19 mouse cellular contexts compared by ENCODE assay signal in genomic region chr11:5437646-5438045, GRCm38 (mm10). TPM values are rescaled to one million over a fixed set of nuclear protein-coding genes. Genes with fewer than 3 reads are reported as not detected.
A peak's percentile ranks its signal among the peaks of the same experiment; 100 is the strongest.
DNase-seq lines count a peak whose midpoint lies in the region; ATAC-seq and TF ChIP-seq lines count a peak whose summit lies in the region.
"Had no signal": no experiment of that assay in that cellular context is flagged by ENCODE, and none has a peak within 500 bp of the region (broad histone marks: within the 10 kb centered on the region; RNA-seq: fewer than 3 reads in every experiment).

No protein-coding gene starts in this region.

- TF ChIP-seq EP300 in heart, adult 2 months (IDR thresholded peaks at IDR 0.05; ENCODE audit: insufficient read depth, low read depth, low read length): no peak

- H3K9ac ChIP-seq in heart, embryonic 14.5 days (ENCODE audit: low read length): 0 out of 2 replicates have a peak overlapping the region, but pooled peaks have one; percentile 27
- H3K9ac ChIP-seq in heart, adult 2 months (ENCODE audit: low read depth, low read length): no peak overlapping the region
- H3K9ac ChIP-seq in lung, embryonic 14.5 days: 0 out of 2 replicates have a peak overlapping the region, but pooled peaks have one; percentile 1
- H3K9ac ChIP-seq: hindbrain, embryonic 15.5 days; kidney, embryonic 15.5 days; limb, embryonic 12.5 days; liver, embryonic 14.5 days; midbrain, embryonic 12.5 days had no signal

- H3K27me3 ChIP-seq in heart, embryonic 14.5 days (ENCODE audit: control insufficient read depth, insufficient read depth, low read length): no peaks in the 10 kb centered on the region
- 0 out of 2 replicates have a peak, but pooled peaks cover 1% of the 10 kb centered on the region for H3K27me3 ChIP-seq in heart, adult 2 months (ENCODE audit: control insufficient read depth, insufficient read depth, low read length)
- no peaks in the 10 kb centered on the region for H3K27me3 ChIP-seq in lung, embryonic 14.5 days (ENCODE audit: insufficient read depth, low read length)
- H3K27me3 ChIP-seq: hindbrain, embryonic 15.5 days; kidney, embryonic 15.5 days; limb, embryonic 12.5 days; midbrain, embryonic 12.5 days had no signal

- no peak overlapping the region for H3K4me3 ChIP-seq in heart, embryonic 14.5 days (ENCODE audit: control insufficient read depth in 1 of 2, insufficient read depth in 1 of 2, low read depth in 1 of 2, low read length in 2 of 2)
- H3K4me3 ChIP-seq in heart, adult 2 months: no peak overlapping the region
- H3K4me3 ChIP-seq in lung, embryonic 14.5 days (ENCODE audit: low read depth, low read length): no peak overlapping the region
- H3K4me3 ChIP-seq: forebrain, embryonic 10.5 days; hindbrain, embryonic 15.5 days; kidney, embryonic 15.5 days; limb, embryonic 12.5 days; midbrain, embryonic 12.5 days had no signal

- peak overlapping the region; percentile 28 to 63 for H3K27ac ChIP-seq in heart, embryonic 14.5 days (replicated peaks in 1 of 2; ENCODE audit: control insufficient read depth in 1 of 2, insufficient read depth in 1 of 2, low read depth in 2 of 2, low read length in 2 of 2)
- H3K27ac ChIP-seq in heart, adult 2 months: no peak overlapping the region
- H3K27ac ChIP-seq in lung, embryonic 14.5 days (ENCODE audit: low read depth): peak overlapping the region; percentile 75; the same call in 1 of the 2 replicates
- H3K27ac ChIP-seq: forebrain, embryonic 10.5 days; hindbrain, embryonic 15.5 days; kidney, embryonic 15.5 days; limb, embryonic 12.5 days; liver, embryonic 14.5 days; midbrain, embryonic 12.5 days had no signal

- peaks cover 3% of the 10 kb centered on the region for H3K79me2 ChIP-seq in heart, adult 2 months (replicated peaks; ENCODE audit: control insufficient read depth, insufficient read depth, low read length)

- 35% methylated on average over 2 of the region's 2 CpGs for WGBS in heart, embryonic 14.5 days
- WGBS in heart, adult 2 months: 64% methylated on average over 2 of the region's 2 CpGs
- WGBS in lung, embryonic 14.5 days: 40% methylated on average over 2 of the region's 2 CpGs

- H3K4me2 ChIP-seq in heart, embryonic 14.5 days (ENCODE audit: low read length): peak overlapping the region; percentile 5; the same call in 1 of the 2 replicates
- no peak overlapping the region; the same call in 1 of the 2 replicates for H3K4me2 ChIP-seq in lung, embryonic 14.5 days
- H3K4me2 ChIP-seq: hindbrain, embryonic 15.5 days; kidney, embryonic 15.5 days; limb, embryonic 12.5 days; midbrain, embryonic 12.5 days had no signal

- TF ChIP-seq CTCF in heart, adult 2 months (IDR thresholded peaks at IDR 0.05): no peak
- no peak for TF ChIP-seq CTCF in lung, embryonic 14.5 days (IDR thresholded peaks at IDR 0.05; ENCODE audit: low read depth)

- DNase-seq in cerebellum, adult 9-11 months: peak; percentile 1
- no peak for DNase-seq in cerebellum, postnatal 25 days
- DNase-seq in heart, adult 2 months: no peak
- peak; percentile 36 for DNase-seq in lung, embryonic 14.5 days
- no peak for DNase-seq in lung, postnatal 10 days
- DNase-seq in natural killer cell, adult 2 months (ENCODE audit: low spot score in 2 of 2): peak; percentile 11 to 30
- DNase-seq in spleen, postnatal 4 days (ENCODE audit: low spot score in 2 of 2): no peak
- DNase-seq: cerebellum, adult 18-20 months; heart, postnatal 10 days; kidney, postnatal 4 days; thymus, postnatal 4 days had no signal

- no peaks in the 10 kb centered on the region for H3K9me3 ChIP-seq in heart, embryonic 14.5 days (ENCODE audit: control insufficient read depth, low read length)
- H3K9me3 ChIP-seq in lung, embryonic 14.5 days (ENCODE audit: low read depth, low read length): no peaks in the 10 kb centered on the region
- H3K9me3 ChIP-seq: forebrain, embryonic 10.5 days; hindbrain, embryonic 15.5 days; kidney, embryonic 15.5 days; limb, embryonic 12.5 days; midbrain, embryonic 12.5 days had no signal

- peaks cover 9 to 50% of the 10 kb centered on the region in 2 experiments for H3K4me1 ChIP-seq in heart, embryonic 14.5 days (ENCODE audit: control insufficient read depth in 2 of 2, insufficient read depth in 2 of 2, low read length in 2 of 2)
- peaks cover 2% of the 10 kb centered on the region; the same call in 1 of the 2 replicates for H3K4me1 ChIP-seq in heart, adult 2 months (ENCODE audit: control insufficient read depth, insufficient read depth, low read length)
- H3K4me1 ChIP-seq in lung, embryonic 14.5 days (ENCODE audit: insufficient read depth): peaks cover 42% of the 10 kb centered on the region

- TF ChIP-seq POLR2A in heart, adult 2 months (IDR thresholded peaks at IDR 0.05; ENCODE audit: insufficient read depth, low read depth, low read length): no peak

- intact Hi-C loops in heart, adult 2 months (cut with DNase I): no loop called here

- no peaks in the 10 kb centered on the region for H3K36me3 ChIP-seq in heart, embryonic 14.5 days (ENCODE audit: control insufficient read depth, insufficient read depth, low read length)
- H3K36me3 ChIP-seq in heart, adult 2 months (ENCODE audit: control insufficient read depth, insufficient read depth, low read length): peaks cover 4% of the 10 kb centered on the region; the same call in 1 of the 2 replicates
- no peaks in the 10 kb centered on the region for H3K36me3 ChIP-seq in lung, embryonic 14.5 days (ENCODE audit: insufficient read depth)
- H3K36me3 ChIP-seq: forebrain, embryonic 10.5 days; hindbrain, embryonic 15.5 days; kidney, embryonic 15.5 days; limb, embryonic 12.5 days; midbrain, embryonic 12.5 days had no signal

- no peak for ATAC-seq in heart, embryonic 14.5 days (ENCODE audit: insufficient number of reproducible peaks, insufficient read depth, low FRiP score, low read depth)
- ATAC-seq in lung, embryonic 14.5 days (ENCODE audit: insufficient read depth): 0 out of 2 replicates have a peak, but pooled peaks have one; percentile 11
- ATAC-seq: intestine, postnatal 0 days had no signal

RNA-seq across cellular contexts. Expression of gene Znrf3, which starts 7.0 kb away (rescaled TPM):
- 7.2 and 7.5 TPM in 2 replicates for polyA plus RNA-seq in heart, embryonic 14.5 days (2014; fragmentation: Nextera tagmentation; extraction: Ambion mirVana)
- 1 to 10 TPM; 7.3 TPM for total RNA-seq in heart, adult 2 months (2021)
- polyA plus RNA-seq in heart, adult 2 months (2012; rRNA removed): 2.9 and 4.4 TPM in 2 replicates
- 16.8 and 18.0 TPM in 2 replicates for polyA plus RNA-seq in lung, embryonic 14.5 days (2014; fragmentation: Nextera tagmentation; extraction: Ambion mirVana)

Comparison
In these comparisons a context has a peak if more than half of its experiments do, and no peak if none do; other contexts are left out.
1. DNase-seq: peak in cerebellum, adult 9-11 months (single experiment), lung, embryonic 14.5 days (single experiment) and natural killer cell, adult 2 months (2 of 2); none in cerebellum, postnatal 25 days (0 of 2), heart, adult 2 months (0 of 2), lung, postnatal 10 days (single experiment) and spleen, postnatal 4 days (0 of 2).